Mouse (Mus musculus) neural tube, embryonic 13.5 days (tissue): ENCODE measurements at regions not wholly inside any gene's neighbourhood (a gene's known extent, or its start where the extent isn't known, plus 50 kb on each side); places are given as distances from the start of the nearest gene placed in this dataset.

Experiments used
- ATAC-seq: fragments of 200-750 bp; cut with Nextera tagmentation; 2 replicates; pipeline ENCODE4 v1.8.0; 2017; ENCODE audit warnings: low read depth, mild to moderate bottlenecking, moderate TSS enrichment, moderate library complexity
- H3K27ac ChIP-seq: fragments of 300-500 bp; sonication (generic); replicated peaks from 2 replicates; pipeline ENCODE4 v1.5.1; 2015; ENCODE audit warnings: moderate library complexity, mild to moderate bottlenecking, inconsistent platforms
- H3K27me3 ChIP-seq: fragments of 300-500 bp; sonication (generic); 2 replicates; pipeline ENCODE4 v1.6.1; 2015; ENCODE audit warnings: mild to moderate bottlenecking, inconsistent platforms
- H3K36me3 ChIP-seq: fragments of 300-500 bp; sonication (generic); 2 replicates; pipeline ENCODE4 v1.6.1; 2015; ENCODE audit warnings: mild to moderate bottlenecking, inconsistent platforms
- H3K4me1 ChIP-seq: fragments of 300-500 bp; sonication (generic); replicated peaks from 2 replicates; pipeline ENCODE4 v1.6.1; 2015; ENCODE audit warnings: inconsistent platforms
- H3K4me2 ChIP-seq: fragments of 300-500 bp; sonication (generic); 2 replicates; pipeline ENCODE4 v1.6.1; 2015; ENCODE audit warnings: inconsistent platforms, mild to moderate bottlenecking, moderate library complexity
- H3K4me3 ChIP-seq: fragments of 300-500 bp; sonication (generic); 2 replicates; pipeline ENCODE4 v1.5.1; 2015; ENCODE audit warnings: mild to moderate bottlenecking, inconsistent platforms
- H3K9ac ChIP-seq: fragments of 300-500 bp; sonication (generic); 2 replicates; pipeline ENCODE4 v1.6.1; 2015; ENCODE audit warnings: moderate library complexity, mild to moderate bottlenecking, inconsistent platforms
- H3K9me3 ChIP-seq: fragments of 300-500 bp; sonication (generic); 2 replicates; pipeline ENCODE4 v1.6.1; 2016; ENCODE audit warnings: inconsistent platforms
- WGBS: fragments of 180-500 bp; shearing (Covaris S2); methylation state at CpG from one replicate; pipeline ENCODE4 v1.1.7; 2015; 5-methylcytosine and 5-hydroxymethylcytosine counted together

DNA sequence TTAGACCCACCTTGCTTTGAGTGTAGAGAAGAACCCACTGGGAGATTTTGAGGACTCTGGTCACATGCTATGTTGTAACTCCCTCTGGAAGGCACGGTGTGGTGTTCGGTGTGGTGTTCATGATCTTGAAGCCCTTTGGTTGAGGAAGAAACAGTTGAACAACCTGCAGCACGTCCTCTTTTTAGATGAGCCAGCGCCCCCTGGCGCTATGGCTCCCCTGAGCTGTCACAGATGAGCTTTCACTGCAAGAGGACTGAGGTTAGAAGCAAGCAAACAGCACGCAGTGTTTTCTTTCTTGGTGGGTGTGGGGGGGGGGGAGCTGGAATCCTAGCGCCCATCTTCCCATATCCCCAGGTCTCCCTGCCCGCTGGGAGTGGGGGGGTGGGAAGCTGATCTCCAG is 177.9 kb downstream of the Thbs2 start:
- ATAC-seq = no peak
- 32% methylated on average over 8 of the region's 8 CpGs for WGBS

DNA sequence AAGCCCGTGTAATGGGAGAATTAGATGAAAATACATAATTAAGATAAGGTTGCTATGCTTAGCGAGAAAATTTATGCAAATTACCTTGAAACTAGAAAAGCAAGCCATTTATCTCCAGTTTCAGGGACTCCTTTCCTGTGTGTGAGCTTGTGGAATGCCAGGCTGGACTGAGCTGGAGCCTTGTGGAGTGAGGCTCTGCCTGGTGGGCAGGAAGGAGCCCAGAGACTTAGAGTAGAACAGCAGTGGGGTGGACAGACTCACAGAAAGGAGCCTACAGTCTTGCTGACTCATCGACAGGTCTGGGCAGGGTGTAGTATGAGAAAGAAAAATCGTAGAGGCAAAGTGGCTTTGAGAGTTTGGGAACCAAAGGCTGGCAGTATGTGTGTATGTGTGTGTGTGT is 180.6 kb downstream of the Thbs2 start:
- Histone ChIP-seq H3K36me3 (no peaks in the 10 kb centered on the region), H3K4me1 (peaks cover 11% of the 10 kb centered on the region), H3K27me3 (peaks cover 5% of the 10 kb centered on the region; the same call in 1 of the 2 replicates), H3K9ac (no peak overlapping the region), H3K4me2 (no peak overlapping the region), H3K4me3 (no peak overlapping the region), H3K27ac (no peak overlapping the region), H3K9me3 (no peaks in the 10 kb centered on the region)
- 84% methylated on average over 4 of the region's 4 CpGs for WGBS
- ATAC-seq = no peak

More for the DNA sequence above, 177.9 kb downstream of the Thbs2 start:
- Histone ChIP-seq H3K36me3 (no peaks in the 10 kb centered on the region), H3K4me2 (no peak overlapping the region), H3K9ac (no peak overlapping the region), H3K27me3 (peaks cover 5% of the 10 kb centered on the region; the same call in 1 of the 2 replicates), H3K4me1 (peaks cover 11% of the 10 kb centered on the region), H3K9me3 (no peaks in the 10 kb centered on the region), H3K27ac (no peak overlapping the region), H3K4me3 (no peak overlapping the region)

DNA sequence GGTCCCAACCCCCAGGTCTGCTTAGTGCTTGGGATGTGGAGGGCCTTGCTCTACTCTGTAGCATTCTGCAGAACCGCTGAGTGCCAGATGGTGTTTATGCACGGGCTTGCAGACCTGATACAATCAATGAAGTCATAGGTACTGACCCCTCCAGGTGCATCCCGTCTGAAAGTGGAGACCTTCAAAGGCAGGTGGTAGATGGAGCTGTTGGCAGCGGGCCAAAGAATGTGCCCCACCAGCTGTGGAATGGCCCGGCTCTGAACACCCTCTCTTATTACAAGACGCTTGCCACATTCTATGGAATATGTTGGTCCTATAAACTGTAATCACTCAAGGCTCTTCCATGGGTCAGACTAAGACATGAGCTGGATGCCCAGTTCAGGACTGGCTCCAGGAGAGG is 183.5 kb downstream of the Thbs2 start:
- WGBS = 69% methylated on average over 6 of the region's 6 CpGs
- no peaks in the 10 kb centered on the region for H3K4me1 ChIP-seq
- H3K4me2 ChIP-seq = no peak overlapping the region
- H3K36me3 ChIP-seq = no peaks in the 10 kb centered on the region
- H3K4me3 ChIP-seq = no peak overlapping the region
- no peak overlapping the region for H3K9ac ChIP-seq
- no peaks in the 10 kb centered on the region for H3K9me3 ChIP-seq
- H3K27ac ChIP-seq = no peak overlapping the region
- peaks cover 5% of the 10 kb centered on the region; the same call in 1 of the 2 replicates for H3K27me3 ChIP-seq
- ATAC-seq = no peak

GRCm38 (mm10) chr17:14507111-14507510 is 186.9 kb downstream of the Thbs2 start:
- no peak overlapping the region for H3K4me3 ChIP-seq
- 84% methylated on average over 3 of the region's 3 CpGs for WGBS
- no peak for ATAC-seq
- no peaks in the 10 kb centered on the region for H3K27me3 ChIP-seq
- H3K9ac ChIP-seq = no peak overlapping the region
- H3K9me3 ChIP-seq = no peaks in the 10 kb centered on the region
- no peaks in the 10 kb centered on the region for H3K36me3 ChIP-seq
- no peak overlapping the region for H3K4me2 ChIP-seq
- H3K4me1 ChIP-seq = no peaks in the 10 kb centered on the region
- H3K27ac ChIP-seq = no peak overlapping the region

GRCm38 (mm10) chr17:14506123-14506522 is 187.9 kb downstream of the Thbs2 start:
- no peaks in the 10 kb centered on the region for H3K27me3 ChIP-seq
- no peaks in the 10 kb centered on the region for H3K36me3 ChIP-seq
- no peak overlapping the region for H3K27ac ChIP-seq
- no peak overlapping the region for H3K9ac ChIP-seq
- no peak overlapping the region for H3K4me3 ChIP-seq
- H3K4me1 ChIP-seq = no peaks in the 10 kb centered on the region
- no peak for ATAC-seq
- no peak overlapping the region for H3K4me2 ChIP-seq
- H3K9me3 ChIP-seq = no peaks in the 10 kb centered on the region

DNA sequence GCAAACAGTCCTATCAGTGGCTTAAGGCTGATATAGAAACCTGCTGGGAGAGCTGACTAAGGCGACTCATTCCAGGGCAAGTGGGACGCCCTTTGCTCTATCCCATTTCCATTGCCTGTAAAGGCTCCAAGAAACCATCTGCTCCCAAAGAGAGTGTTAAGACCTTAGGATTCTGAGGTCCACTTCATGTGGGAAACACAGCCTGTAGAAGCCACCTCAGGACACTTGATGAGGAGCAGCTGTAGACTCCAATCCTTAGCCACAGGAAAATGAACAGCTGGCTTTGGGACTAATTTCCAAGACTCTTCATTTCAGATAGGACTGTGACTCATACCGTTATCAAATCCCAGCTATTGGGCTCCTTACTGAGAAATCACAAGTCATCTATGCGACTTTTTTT is 188.6 kb downstream of the Thbs2 start:
- WGBS = 84% methylated on average over 4 of the region's 4 CpGs
- no peak for ATAC-seq

DNA sequence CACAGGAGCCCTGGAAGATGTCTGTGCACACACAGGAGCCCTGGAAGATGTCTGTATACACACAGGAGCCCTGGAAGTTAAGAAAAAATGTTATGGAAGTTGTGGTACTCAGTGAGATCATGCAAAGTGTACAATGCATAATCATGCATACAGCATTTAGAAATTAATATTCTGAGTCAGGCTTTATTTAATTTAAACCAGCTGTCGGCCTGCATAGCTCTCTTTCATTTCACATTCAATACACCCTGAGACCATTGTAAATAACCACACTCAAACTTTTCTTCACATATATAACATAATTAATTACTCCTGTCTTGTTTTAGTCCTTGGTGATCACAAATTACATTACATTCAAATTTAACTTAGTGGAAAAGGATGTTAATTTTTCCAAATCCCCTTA is 190.4 kb downstream of the Thbs2 start:
- Histone ChIP-seq H3K9ac (no peak overlapping the region), H3K27me3 (no peaks in the 10 kb centered on the region), H3K4me1 (no peaks in the 10 kb centered on the region), H3K27ac (no peak overlapping the region), H3K4me3 (no peak overlapping the region), H3K4me2 (no peak overlapping the region), H3K9me3 (no peaks in the 10 kb centered on the region), H3K36me3 (no peaks in the 10 kb centered on the region)
- ATAC-seq = no peak
- WGBS = 68% methylated on average over 1 of the region's 1 CpGs

More for the DNA sequence above, 188.6 kb downstream of the Thbs2 start:
- Histone ChIP-seq H3K4me3 (no peak overlapping the region), H3K9ac (no peak overlapping the region), H3K9me3 (no peaks in the 10 kb centered on the region), H3K27ac (no peak overlapping the region), H3K27me3 (no peaks in the 10 kb centered on the region), H3K4me1 (no peaks in the 10 kb centered on the region), H3K4me2 (no peak overlapping the region), H3K36me3 (no peaks in the 10 kb centered on the region)

DNA sequence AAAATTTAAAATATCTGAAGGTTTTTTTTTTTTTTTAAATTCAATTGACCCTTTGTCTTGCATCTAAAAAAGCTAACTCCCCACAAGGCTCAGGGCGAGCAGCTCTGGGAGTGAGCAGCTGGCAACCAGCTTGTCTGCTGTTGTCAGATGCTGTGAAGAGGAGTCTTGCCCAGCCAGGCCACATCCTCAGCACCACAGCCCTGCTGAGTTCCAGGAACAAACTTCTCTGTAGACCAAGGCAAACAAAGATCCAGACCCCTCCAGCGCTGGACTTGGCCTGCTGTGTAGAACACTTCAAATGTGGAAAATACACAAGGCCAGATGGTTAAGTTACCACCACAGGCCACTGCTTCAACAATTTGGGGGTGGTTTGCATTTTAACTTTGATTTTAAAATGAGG is 192.7 kb downstream of the Thbs2 start:
- no peak for ATAC-seq
- Histone ChIP-seq H3K27me3 (no peaks in the 10 kb centered on the region), H3K36me3 (no peaks in the 10 kb centered on the region), H3K27ac (no peak overlapping the region), H3K4me1 (0 out of 2 replicates have a peak, but pooled peaks cover 6% of the 10 kb centered on the region), H3K9ac (no peak overlapping the region), H3K4me2 (no peak overlapping the region), H3K9me3 (no peaks in the 10 kb centered on the region), H3K4me3 (no peak overlapping the region)
- WGBS = 71% methylated on average over 2 of the region's 2 CpGs

DNA sequence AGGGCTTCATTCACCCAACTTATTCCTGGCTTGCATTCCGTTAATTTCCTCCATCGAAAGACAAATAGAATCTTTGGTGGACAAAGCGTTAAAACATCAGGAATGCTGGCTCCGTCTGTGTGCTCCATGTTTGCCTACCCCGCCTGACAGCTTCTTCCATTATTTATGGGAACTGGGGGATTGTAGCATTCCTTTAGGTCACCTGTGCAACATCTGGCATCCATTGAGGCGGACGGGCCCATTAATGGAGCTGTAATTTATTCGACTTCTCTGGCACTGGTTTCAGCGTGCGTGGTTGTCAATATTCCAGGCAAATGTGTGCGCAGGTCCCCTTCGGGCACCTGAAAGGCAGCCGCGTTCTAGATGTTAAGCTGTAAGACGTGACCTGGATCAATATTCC is 196.9 kb downstream of the Thbs2 start:
- H3K27ac ChIP-seq = no peak overlapping the region
- H3K27me3 ChIP-seq = no peaks in the 10 kb centered on the region
- H3K4me1 ChIP-seq = peaks cover 14% of the 10 kb centered on the region; the same call in 1 of the 2 replicates
- no peak overlapping the region for H3K4me3 ChIP-seq
- H3K4me2 ChIP-seq = no peak overlapping the region
- H3K9me3 ChIP-seq = no peaks in the 10 kb centered on the region
- WGBS = 60% methylated on average over 15 of the region's 15 CpGs
- H3K9ac ChIP-seq = no peak overlapping the region
- H3K36me3 ChIP-seq = no peaks in the 10 kb centered on the region
- 0 out of 2 replicates have a peak, but pooled peaks have one; percentile 43 for ATAC-seq

- peaks cover 14% of the 10 kb centered on the region; the same call in 1 of the 2 replicates for H3K4me1 ChIP-seq
- no peaks in the 10 kb centered on the region for H3K27me3 ChIP-seq
- no peaks in the 10 kb centered on the region for H3K9me3 ChIP-seq
- H3K27ac ChIP-seq = no peak overlapping the region
- H3K4me2 ChIP-seq = no peak overlapping the region
- no peak for ATAC-seq
- no peak overlapping the region for H3K4me3 ChIP-seq
- 79% methylated on average over 8 of the region's 8 CpGs for WGBS
- H3K9ac ChIP-seq = no peak overlapping the region
- no peaks in the 10 kb centered on the region for H3K36me3 ChIP-seq
Observed at GRCm38 (mm10) chr17:14493751-14494320, 200.2 kb downstream of the Thbs2 start.

DNA sequence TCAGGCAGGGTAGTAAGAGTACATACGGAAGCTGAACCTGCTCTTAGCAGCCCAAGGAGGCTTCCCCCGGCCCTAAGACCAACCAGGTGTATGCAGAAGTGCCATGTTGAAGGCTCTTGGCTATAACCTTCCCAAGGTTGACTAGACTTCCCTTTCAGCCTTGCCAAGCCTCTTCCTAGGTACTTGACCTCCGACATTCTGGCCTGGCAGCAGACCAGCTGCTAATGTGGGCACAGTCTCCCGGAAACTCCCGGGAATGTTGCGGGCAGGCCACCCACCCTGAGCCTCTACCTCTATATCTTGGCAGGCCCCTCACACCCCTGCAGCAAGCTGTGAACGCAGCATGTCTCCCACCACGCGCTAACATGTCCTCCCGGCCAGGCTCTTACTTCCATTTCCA is 201.1 kb downstream of the Thbs2 start:
- no peaks in the 10 kb centered on the region for H3K27me3 ChIP-seq
- peaks cover 14% of the 10 kb centered on the region; the same call in 1 of the 2 replicates for H3K4me1 ChIP-seq
- no peak overlapping the region for H3K27ac ChIP-seq
- no peak overlapping the region for H3K4me3 ChIP-seq
- no peaks in the 10 kb centered on the region for H3K36me3 ChIP-seq
- no peak overlapping the region for H3K9ac ChIP-seq
- H3K9me3 ChIP-seq = no peaks in the 10 kb centered on the region
- ATAC-seq = no peak
- WGBS = 90% methylated on average over 10 of the region's 10 CpGs
- H3K4me2 ChIP-seq = no peak overlapping the region

DNA sequence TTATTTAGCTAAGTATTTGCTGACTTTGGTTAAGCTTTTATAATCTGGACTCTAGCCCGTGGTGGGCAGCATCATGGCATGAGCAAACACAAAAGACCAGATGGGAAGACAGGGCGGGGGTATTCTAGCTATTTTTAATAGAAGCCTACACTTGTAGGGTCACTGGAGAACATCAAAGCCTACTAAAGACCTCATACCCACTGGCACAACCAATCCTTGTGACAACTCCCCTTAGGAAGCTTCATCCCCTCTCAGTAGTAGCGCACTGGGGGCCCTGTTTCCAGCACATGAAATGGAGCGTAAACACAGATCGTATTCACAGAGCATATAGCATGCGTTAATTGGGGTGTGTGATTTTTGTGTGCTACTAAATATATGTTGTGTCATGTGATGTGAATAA is 202.4 kb downstream of the Smoc2 start:
- H3K27ac ChIP-seq = no peak overlapping the region
- no peaks in the 10 kb centered on the region for H3K36me3 ChIP-seq
- H3K9me3 ChIP-seq = no peaks in the 10 kb centered on the region
- WGBS = 76% methylated on average over 6 of the region's 6 CpGs
- no peak overlapping the region for H3K4me2 ChIP-seq
- no peaks in the 10 kb centered on the region for H3K27me3 ChIP-seq
- ATAC-seq = no peak
- no peaks in the 10 kb centered on the region for H3K4me1 ChIP-seq
- no peak overlapping the region for H3K9ac ChIP-seq
- H3K4me3 ChIP-seq = no peak overlapping the region

GRCm38 (mm10) chr17:14478938-14479505 is 199.7 kb downstream of the Smoc2 start:
- 90% methylated on average over 10 of the region's 10 CpGs for WGBS
- no peak overlapping the region for H3K4me3 ChIP-seq
- H3K36me3 ChIP-seq = no peaks in the 10 kb centered on the region
- H3K27me3 ChIP-seq = no peaks in the 10 kb centered on the region
- no peak for ATAC-seq
- no peak overlapping the region for H3K9ac ChIP-seq
- H3K4me2 ChIP-seq = no peak overlapping the region
- H3K9me3 ChIP-seq = no peaks in the 10 kb centered on the region
- 0 out of 2 replicates have a peak, but pooled peaks cover 5% of the 10 kb centered on the region for H3K4me1 ChIP-seq
- no peak overlapping the region for H3K27ac ChIP-seq
